Comparison of ENCODE assay signal across 20 mouse cellular contexts in the genomic region with DNA sequence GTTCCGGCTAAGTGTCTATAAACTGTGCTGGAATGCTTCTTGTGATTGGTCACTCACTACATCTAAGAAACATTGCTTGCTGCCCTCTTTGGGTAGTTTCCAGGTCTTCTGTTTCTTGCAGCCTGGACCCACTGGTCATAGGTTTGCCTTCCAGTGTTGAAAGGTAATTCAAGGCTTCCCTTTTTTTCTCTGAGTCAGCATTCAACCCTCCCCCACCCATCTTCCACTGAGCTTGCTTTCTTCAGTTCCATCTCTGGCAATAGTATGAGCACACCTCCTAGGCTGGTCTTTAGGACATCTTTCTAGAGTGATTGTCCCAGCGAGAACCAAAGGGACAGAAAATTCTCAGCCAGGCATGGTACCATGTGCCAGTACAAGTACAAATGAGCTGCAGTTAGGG. TPM values are rescaled to one million over a fixed set of nuclear protein-coding genes. Genes with fewer than 3 reads are reported as not detected.
"Had no signal": no experiment of that assay in that cellular context is flagged by ENCODE, and none has a peak within 500 bp of the region (broad histone marks: within the 10 kb centered on the region; RNA-seq: fewer than 3 reads in every experiment).

No protein-coding gene starts in this region.

- H3K27ac ChIP-seq: liver, embryonic 14.5 days; macrophage; midbrain, embryonic 13.5 days; stomach, embryonic 15.5 days had no signal

- DNase-seq: kidney, adult 18-20 months; kidney, adult 9 months; kidney, postnatal 14 days; kidney, postnatal 4 days; liver, postnatal 0 days; lung, embryonic 14.5 days; right cerebral cortex, adult 18-20 months; right cerebral cortex, postnatal 25 days; spleen, adult 18-20 months; thymus, postnatal 25 days had no signal

- H3K9ac ChIP-seq: liver, embryonic 14.5 days; liver, postnatal 0 days; lung, embryonic 14.5 days; stomach, embryonic 15.5 days had no signal

- H3K27me3 ChIP-seq: megakaryocyte, embryonic 14.5 days; midbrain, embryonic 13.5 days; stomach, embryonic 15.5 days had no signal

- H3K9me3 ChIP-seq: megakaryocyte, embryonic 14.5 days; midbrain, embryonic 10.5 days; midbrain, embryonic 13.5 days; stomach, embryonic 15.5 days had no signal

- ATAC-seq: intestine, embryonic 16.5 days; liver, postnatal 0 days; lung, postnatal 0 days; midbrain, embryonic 13.5 days; midbrain, embryonic 16.5 days had no signal

RNA-seq across cellular contexts. Expression of a gene that starts 35.7 kb away (rescaled TPM):
- total RNA-seq: monocyte, adult 5-6 weeks had no signal
